Mouse (Mus musculus): ENCODE measurements around the gene Mki67. TPM values are rescaled to one million over a fixed set of nuclear protein-coding genes. Genes with fewer than 3 reads are reported as not detected.

The Mki67 gene
- total and polyA plus RNA-seq, 2 experiments from 2014 or later, result 8.0 to 24.2 TPM

- 63% methylated on average over 8 of the region's 8 CpGs for WGBS
- Histone ChIP-seq H3K4me2 (ENCODE audit: low read depth, low read length) (no peak overlapping the region), H3K9ac (replicated peaks; ENCODE audit: low read depth, low read length) (no peak overlapping the region), H3K27ac (ENCODE audit: low read depth) (no peak overlapping the region), H3K9me3 (replicated peaks; ENCODE audit: control insufficient read depth, low read length) (no peaks in the 10 kb centered on the region), H3K27me3 (ENCODE audit: control insufficient read depth, insufficient read depth, low read length) (no peaks in the 10 kb centered on the region), H3K4me1 (ENCODE audit: control insufficient read depth, insufficient read depth) (no peaks in the 10 kb centered on the region), H3K36me3 (replicated peaks; ENCODE audit: control insufficient read depth, insufficient read depth, low read length) (no peaks in the 10 kb centered on the region; the same call in 1 of the 2 replicates), H3K4me3 (ENCODE audit: low read depth, low read length) (no peak overlapping the region)
- ATAC-seq (ENCODE audit: insufficient read depth, low read depth) (no peak), DNase-seq (ENCODE audit: low spot score) (no peak)
- TF ChIP-seq CTCF (IDR thresholded peaks at IDR 0.05; ENCODE audit: low read depth) (no peak), EP300 (IDR thresholded peaks at IDR 0.05; ENCODE audit: low read depth) (no peak)
Measured at GRCm38 (mm10) chr7:135648821-135649220, 67.3 kb downstream of the Mki67 start.

- DNase-seq (ENCODE audit: low spot score), result no peak
- Histone ChIP-seq H3K9me3 (replicated peaks; ENCODE audit: control insufficient read depth, low read length) (no peaks in the 10 kb centered on the region), H3K4me1 (ENCODE audit: control insufficient read depth, insufficient read depth) (no peaks in the 10 kb centered on the region), H3K36me3 (replicated peaks; ENCODE audit: control insufficient read depth, insufficient read depth, low read length) (no peaks in the 10 kb centered on the region), H3K27ac (ENCODE audit: low read depth) (no peak overlapping the region; the same call in 1 of the 2 replicates), H3K27me3 (ENCODE audit: control insufficient read depth, insufficient read depth, low read length) (no peaks in the 10 kb centered on the region), H3K4me2 (ENCODE audit: low read depth, low read length) (no peak overlapping the region), H3K9ac (replicated peaks; ENCODE audit: low read depth, low read length) (no peak overlapping the region), H3K4me3 (ENCODE audit: low read depth, low read length) (no peak overlapping the region)
- TF ChIP-seq EP300 (IDR thresholded peaks at IDR 0.05; ENCODE audit: low read depth) (no peak), CTCF (IDR thresholded peaks at IDR 0.05; ENCODE audit: low read depth) (no peak)
- ATAC-seq (ENCODE audit: insufficient read depth, low read depth), result no peak
- 61% methylated on average over 6 of the region's 6 CpGs for WGBS
Measured at GRCm38 (mm10) chr7:135646976-135647375, 69.2 kb downstream of the Mki67 start.

- no peak overlapping the region for H3K4me2 ChIP-seq (ENCODE audit: low read depth, low read length)
- H3K4me3 ChIP-seq (ENCODE audit: low read depth, low read length), result no peak overlapping the region
- DNase-seq (ENCODE audit: low spot score) (no peak), ATAC-seq (ENCODE audit: insufficient read depth, low read depth) (no peak)
- no peak overlapping the region for H3K9ac ChIP-seq (replicated peaks; ENCODE audit: low read depth, low read length)
- no peaks in the 10 kb centered on the region for H3K4me1 ChIP-seq (ENCODE audit: control insufficient read depth, insufficient read depth)
- H3K36me3 ChIP-seq (replicated peaks; ENCODE audit: control insufficient read depth, insufficient read depth, low read length), result no peaks in the 10 kb centered on the region
- TF ChIP-seq EP300 (IDR thresholded peaks at IDR 0.05; ENCODE audit: low read depth), result no peak
- no peak for TF ChIP-seq CTCF (IDR thresholded peaks at IDR 0.05; ENCODE audit: low read depth)
- no peaks in the 10 kb centered on the region for H3K9me3 ChIP-seq (replicated peaks; ENCODE audit: control insufficient read depth, low read length)
- 77% methylated on average over 1 of the region's 1 CpGs for WGBS
- H3K27me3 ChIP-seq (ENCODE audit: control insufficient read depth, insufficient read depth, low read length), result no peaks in the 10 kb centered on the region
- no peak overlapping the region for H3K27ac ChIP-seq (ENCODE audit: low read depth)
Measured at GRCm38 (mm10) chr7:135644452-135644851, 71.7 kb downstream of the Mki67 start.

- H3K36me3 ChIP-seq (replicated peaks; ENCODE audit: control insufficient read depth, insufficient read depth, low read length), result no peaks in the 10 kb centered on the region
- no peak overlapping the region for H3K4me2 ChIP-seq (ENCODE audit: low read depth, low read length)
- ATAC-seq (ENCODE audit: insufficient read depth, low read depth) (no peak), DNase-seq (ENCODE audit: low spot score) (no peak)
- no peak overlapping the region for H3K4me3 ChIP-seq (ENCODE audit: low read depth, low read length)
- 60% methylated on average over 14 of the region's 14 CpGs for WGBS
- H3K4me1 ChIP-seq (ENCODE audit: control insufficient read depth, insufficient read depth), result no peaks in the 10 kb centered on the region
- H3K27ac ChIP-seq (ENCODE audit: low read depth), result no peak overlapping the region
- H3K27me3 ChIP-seq (ENCODE audit: control insufficient read depth, insufficient read depth, low read length), result no peaks in the 10 kb centered on the region
- no peak overlapping the region for H3K9ac ChIP-seq (replicated peaks; ENCODE audit: low read depth, low read length)
- TF ChIP-seq EP300 (IDR thresholded peaks at IDR 0.05; ENCODE audit: low read depth) (no peak), CTCF (IDR thresholded peaks at IDR 0.05; ENCODE audit: low read depth) (peak; percentile 65)
- no peaks in the 10 kb centered on the region for H3K9me3 ChIP-seq (replicated peaks; ENCODE audit: control insufficient read depth, low read length)
Measured at GRCm38 (mm10) chr7:135641698-135642507, 74.3 kb downstream of the Mki67 start.

Other genes starting within 250 kb of the Mki67 start
- not detected in 2 replicates for gene Clrn3, start 187.7 kb downstream of the Mki67 start, total RNA-seq (2014; rRNA removed; ENCODE audit: low replicate concordance)
- not detected in 2 replicates for gene Clrn3, start 187.7 kb downstream of the Mki67 start, polyA plus RNA-seq (2015; fragmentation: Nextera tagmentation; extraction: Ambion mirVana)
- 3.1 and 4.0 TPM in 2 replicates for gene Ptpre, start 178.9 kb downstream of the Mki67 start, total RNA-seq (2014; rRNA removed; ENCODE audit: low replicate concordance)
- 2.0 and 2.2 TPM in 2 replicates for gene Ptpre, start 178.9 kb downstream of the Mki67 start, polyA plus RNA-seq (2015; fragmentation: Nextera tagmentation; extraction: Ambion mirVana)

Measured in heart, postnatal 0 days (tissue).